Mouse (Mus musculus) adrenal gland, adult 2 months (tissue): ENCODE measurements around the gene Pdxk. TPM values are rescaled to one million over a fixed set of nuclear protein-coding genes. Genes with fewer than 3 reads are reported as not detected.
A peak's percentile ranks its signal among the peaks of the same experiment; 100 is the strongest.
"Not testable (repeated sequence)": the region's sequence is repeated elsewhere in the genome, so short reads cannot be mapped to it uniquely, and the experiment has no call there.

Experiments used
- DNase-seq: peaks from one replicate; pipeline ENCODE4 v3.0.0; 2021
- long read RNA-seq: library from polyadenylated mRNA; stranded (forward); transcript quantifications from one replicate; pipeline ENCODE4 v2.0.0, GENCODE M21; 2021
- polyA plus RNA-seq: library from polyadenylated mRNA; depleted of rRNA; stranded (reverse); fragments of >200 nt; gene quantifications from 2 replicates; pipeline ENCODE4 v1.2.3, GENCODE M21; 2012; rRNA removed
- total RNA-seq, 2 experiments: library from RNA; stranded (reverse); gene quantifications; 2 replicates each; pipeline ENCODE4 v1.2.3; 2021

Pdxk gene
- 10 to 100 TPM; 21.7 to 31.2 TPM for total RNA-seq
- polyA plus RNA-seq = 18.7 and 21.3 TPM in 2 replicates
- long read RNA-seq, full-length matches to known transcripts = 5 of 13 reads
- long read RNA-seq, partial matches to known transcripts = 0 of 13 reads
- long read RNA-seq, other reads (novel, unspliced or antisense) = 8 of 13 reads

DNA sequence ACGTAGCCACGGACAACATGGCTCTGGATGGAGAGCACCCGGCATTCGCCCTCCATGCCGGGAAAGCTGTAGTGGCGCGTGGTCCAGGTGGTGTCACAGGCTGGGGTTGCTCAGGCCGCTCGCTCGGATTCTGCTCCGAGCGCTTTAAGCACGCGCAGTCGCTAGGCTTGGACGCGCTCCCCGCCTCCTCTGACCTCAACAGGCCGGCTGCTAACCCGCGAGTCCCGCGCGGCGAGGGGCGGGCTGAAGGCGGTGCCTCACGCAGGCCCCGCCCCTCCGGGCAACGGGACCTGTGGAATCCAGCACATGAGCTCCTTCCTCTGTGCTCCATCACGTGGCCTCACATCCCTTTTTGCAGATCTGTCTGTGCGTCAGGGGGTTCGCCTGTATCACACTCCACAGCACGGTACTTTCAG lies at the start of gene Pdxk:
Pdxk (minus strand) TSS at position 184 of the 416 bp plus-strand sequence.
- DNase-seq = peak; percentile 98

DNA sequence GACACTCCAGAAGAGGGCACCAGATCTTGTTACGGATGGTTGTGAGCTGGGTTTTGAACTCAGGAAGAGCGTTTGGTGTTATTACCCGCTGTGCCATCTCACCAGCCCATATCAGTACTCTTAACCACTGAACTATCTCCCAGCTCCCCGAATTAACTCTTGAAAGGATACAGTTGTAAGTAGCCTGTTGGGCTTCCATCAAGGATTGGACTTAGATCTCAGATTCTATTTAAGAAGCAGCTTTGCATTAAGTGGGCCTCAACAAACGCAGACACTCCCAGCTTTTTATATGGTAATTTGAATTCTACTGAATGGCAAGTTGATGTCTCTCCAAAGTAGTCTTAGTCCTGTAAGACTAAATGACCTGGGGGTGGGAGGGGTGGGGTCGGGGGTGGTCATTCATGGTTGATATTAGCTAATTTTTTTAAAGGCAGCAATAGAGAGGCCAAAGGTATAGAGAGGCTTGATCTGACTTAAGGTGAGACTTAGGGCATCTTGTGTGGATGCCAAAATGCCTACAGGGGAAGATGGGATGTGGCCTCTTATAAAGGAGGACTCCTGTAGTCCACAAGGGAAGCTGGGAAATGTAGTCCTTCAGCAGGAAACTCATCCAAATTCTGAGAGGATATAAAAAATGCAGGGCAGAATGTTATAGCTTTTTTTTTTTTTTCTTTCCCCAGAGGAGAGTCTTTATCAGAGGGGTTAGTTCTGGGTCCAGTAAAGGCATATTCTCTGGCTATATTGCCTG lies 38.4 kb upstream of the Pdxk start:
- no peak for DNase-seq

DNA sequence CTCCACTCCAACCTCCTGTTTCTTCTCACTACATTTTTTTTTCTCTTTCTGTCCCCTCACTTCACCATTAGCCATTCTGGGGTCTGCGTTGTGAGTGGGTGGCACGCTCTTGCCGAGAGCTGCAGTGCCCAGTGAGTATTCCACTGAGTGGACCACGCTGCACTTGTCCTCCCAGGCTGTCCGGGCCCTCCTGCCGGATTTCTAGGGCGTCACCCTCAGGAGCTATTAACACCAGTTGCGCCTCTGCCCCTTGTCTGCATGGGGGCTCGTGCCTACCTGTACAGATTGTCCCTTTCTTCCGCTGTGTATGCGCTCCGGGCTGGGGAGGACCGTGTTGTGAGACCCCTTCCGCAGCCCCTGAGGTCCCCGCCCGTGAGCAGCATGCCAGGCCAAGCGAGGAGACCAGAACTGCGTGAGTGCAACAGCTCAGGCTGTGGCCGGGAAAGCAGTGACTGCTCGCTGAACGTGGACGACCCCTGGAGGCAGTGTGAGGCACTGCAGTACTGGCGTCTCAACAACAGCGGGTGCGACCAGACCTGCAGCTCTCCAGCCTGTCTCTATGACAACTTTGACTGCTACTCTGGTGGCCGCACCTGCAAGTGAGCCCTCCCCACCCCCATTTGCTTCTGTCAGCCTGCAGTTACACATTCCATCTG lies 22.8 kb upstream of the Pdxk start:
- DNase-seq = peak; percentile 85

DNA sequence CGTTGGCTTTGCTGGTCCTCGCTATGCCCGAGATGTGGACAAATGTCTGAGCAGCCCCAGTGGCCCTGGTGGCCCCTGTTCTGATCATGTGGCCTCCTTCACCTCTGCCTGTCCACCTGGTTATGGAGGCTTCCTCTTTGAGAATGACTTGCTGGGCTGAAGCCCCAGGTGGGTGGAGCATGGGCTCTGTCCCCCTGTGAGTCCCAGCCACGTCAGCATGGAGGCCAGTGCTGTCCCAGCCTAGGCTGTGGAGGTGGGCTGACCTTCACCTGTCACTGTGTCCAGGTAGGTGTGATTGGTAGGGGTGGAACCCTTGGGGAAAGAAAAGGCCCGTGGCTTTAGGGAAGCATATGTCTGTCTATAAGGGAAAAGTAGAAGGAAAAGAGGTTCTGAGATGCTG lies 22.1 kb upstream of the Pdxk start:
- DNase-seq = no peak

DNA sequence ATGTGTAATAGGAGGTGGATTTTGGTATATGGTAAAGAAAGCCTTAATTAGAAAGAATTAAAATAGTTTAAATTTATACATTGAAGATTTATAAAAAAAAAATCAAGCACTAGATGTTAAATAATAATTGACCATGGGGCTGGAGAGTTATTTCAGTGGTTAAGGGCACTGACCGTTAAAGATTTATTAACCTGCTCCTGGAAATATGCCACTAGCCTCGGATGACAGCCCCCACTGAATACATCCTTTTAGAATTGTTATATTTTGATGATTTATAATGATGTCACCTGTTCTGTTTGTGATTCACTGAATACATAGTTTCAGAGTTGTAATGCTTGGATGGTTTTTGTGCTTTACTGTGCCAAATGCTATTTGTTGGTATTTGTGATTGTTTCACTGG lies 20.6 kb upstream of the Pdxk start:
- DNase-seq = not testable (repeated sequence)

DNA sequence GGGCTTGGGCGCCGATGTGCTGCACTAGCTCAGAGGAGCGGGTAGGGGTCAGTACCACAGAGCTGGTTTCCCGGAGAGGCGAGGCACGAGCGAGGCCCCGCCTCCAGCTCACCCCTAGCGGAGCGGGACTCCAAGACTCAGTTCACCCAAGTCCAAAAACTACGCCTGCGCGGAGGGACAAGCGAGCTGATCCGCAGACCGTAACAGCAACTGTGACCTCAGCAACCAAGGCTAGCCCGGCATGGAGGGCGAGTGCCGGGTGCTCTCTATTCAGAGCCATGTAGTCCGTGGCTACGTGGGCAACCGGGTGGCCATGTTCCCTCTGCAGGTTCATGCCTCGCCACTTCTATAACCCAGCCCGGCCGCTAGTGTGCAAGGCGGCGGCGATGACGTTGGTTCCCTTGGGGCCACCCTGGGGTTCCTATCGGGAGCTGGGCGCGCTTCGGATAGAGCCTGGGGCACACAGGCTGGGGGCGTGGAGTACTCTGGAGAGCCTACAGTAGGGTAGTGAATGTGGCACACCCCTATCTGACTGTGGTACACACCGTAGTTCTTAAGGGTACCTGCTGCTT lies 17.2 kb upstream of the Pdxk start:
- peak; percentile 75 for DNase-seq

DNA sequence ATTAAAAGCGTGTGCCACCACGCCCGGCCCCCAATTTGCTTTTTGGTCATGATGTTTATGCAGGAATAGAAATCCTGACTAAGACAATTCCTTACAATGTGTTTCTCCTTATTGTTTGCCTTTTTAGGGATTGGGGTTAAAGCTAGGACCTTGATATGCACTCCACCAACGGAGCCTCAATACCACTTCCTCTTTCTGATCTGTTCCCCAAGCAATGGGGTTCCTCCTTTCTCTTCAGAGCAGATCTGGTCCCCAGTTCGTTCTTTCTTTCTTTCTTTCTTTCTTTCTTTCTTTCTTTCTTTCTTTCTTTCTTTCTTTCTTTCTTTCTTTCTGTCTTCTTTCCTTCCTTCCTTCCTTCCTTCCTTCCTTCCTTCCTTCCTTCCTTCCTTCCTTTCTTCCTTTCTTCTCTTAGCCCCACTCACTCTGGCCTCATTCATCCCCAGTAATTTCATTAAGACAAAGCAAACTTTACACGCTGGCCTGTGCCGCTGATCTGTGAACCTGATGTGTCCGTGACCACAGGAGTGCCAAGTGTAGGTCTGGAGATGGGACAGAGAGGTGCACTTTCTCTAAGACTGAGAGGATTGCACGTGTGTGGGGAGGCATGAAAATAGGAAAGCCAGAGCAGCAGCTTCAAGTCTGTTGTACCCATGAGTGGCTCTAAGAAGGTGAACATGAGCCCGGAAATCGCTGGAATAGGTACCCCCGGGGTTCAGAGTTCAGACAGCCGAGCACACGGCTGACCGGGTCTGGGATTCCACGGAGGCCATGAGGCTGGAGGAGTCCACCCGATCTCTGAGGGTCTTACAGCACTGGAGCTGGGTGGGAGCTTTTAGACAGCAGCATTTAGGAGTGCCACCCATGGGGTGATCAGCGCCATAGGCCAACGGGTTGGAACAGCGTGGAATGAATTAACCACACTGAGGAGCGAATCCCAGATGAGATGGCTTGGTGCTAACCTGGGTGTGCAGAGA lies 16.5 kb upstream of the Pdxk start:
- DNase-seq = no peak

DNA sequence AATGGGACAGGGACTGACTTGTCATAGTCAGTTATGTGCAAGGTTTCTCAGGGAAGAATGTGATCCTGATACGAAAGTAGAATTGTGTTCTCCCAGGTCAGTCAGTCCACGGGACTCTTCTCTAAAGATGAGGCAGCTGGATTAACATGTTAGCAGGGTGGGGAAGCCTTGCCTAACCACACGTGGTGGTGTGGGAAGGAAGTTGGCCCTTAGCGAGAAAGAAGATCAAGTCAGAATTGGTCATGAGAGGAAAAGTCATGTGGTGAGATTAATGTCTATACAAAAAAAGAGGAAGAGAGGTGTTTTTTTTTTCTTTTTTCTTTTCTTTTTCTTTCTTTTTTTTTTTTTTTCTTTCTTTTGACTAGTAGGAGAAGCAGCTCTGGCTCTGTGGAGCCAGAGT lies 12.0 kb upstream of the Pdxk start:
- no peak for DNase-seq

DNA sequence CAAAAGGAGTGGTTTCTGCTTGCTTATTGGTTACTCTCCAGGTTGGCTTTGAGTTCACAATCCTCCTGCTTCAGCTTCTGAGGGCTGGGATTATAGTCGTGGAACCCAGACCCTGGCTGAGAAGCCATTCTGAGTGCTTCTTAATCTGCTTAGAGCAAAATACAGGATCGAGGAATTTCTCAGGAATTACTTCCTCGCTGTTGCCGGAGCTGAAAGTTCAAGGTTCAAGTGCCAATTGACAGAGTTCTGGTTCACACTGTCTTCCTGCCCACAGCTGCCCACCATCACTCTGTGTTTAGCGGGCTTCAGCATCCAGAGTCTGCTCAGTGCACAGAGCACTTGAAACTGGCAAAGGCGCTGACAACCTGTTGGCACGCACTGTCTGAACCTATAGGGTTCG lies 10.0 kb upstream of the Pdxk start:
- no peak for DNase-seq

DNA sequence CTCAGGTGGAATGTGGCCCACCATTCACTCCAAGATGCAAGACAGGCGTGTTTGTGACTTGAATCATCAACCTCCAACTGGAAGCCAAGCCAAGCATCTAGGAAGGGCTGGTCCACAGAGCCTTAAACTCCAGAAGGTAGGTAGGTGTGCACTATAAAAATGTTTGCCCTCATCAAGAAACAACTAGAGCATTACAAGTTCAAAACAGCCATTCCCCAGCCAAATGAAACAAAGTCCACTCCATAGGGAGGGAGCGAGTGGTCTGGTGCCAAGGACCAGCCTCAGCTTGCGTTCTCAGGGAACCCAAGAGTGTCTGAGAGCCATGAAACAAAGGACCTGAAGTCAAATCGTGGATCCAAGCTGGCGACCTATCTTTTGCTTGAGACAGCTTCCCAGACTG lies 8.7 kb upstream of the Pdxk start:
- DNase-seq = no peak

DNA sequence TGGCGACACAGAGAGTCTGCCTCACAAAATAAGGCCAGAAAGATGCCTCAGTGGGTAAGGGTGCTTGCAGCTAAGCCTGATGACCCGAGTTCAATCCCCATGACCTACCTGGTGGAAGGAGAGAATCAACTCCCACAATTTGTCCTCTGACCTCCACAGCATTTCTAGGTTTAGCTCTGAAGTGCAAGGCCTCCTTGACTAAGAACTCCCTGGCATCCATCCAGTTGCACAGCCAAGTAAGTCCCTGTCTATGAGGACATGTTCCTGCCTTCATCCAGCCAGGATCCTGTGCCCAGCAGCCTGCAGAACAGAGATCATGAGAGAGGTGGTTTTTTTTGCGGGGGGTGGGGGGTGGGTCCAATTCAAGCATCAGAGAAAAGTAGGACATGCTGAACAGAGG lies 7.3 kb upstream of the Pdxk start:
- peak; percentile 64 for DNase-seq

DNA sequence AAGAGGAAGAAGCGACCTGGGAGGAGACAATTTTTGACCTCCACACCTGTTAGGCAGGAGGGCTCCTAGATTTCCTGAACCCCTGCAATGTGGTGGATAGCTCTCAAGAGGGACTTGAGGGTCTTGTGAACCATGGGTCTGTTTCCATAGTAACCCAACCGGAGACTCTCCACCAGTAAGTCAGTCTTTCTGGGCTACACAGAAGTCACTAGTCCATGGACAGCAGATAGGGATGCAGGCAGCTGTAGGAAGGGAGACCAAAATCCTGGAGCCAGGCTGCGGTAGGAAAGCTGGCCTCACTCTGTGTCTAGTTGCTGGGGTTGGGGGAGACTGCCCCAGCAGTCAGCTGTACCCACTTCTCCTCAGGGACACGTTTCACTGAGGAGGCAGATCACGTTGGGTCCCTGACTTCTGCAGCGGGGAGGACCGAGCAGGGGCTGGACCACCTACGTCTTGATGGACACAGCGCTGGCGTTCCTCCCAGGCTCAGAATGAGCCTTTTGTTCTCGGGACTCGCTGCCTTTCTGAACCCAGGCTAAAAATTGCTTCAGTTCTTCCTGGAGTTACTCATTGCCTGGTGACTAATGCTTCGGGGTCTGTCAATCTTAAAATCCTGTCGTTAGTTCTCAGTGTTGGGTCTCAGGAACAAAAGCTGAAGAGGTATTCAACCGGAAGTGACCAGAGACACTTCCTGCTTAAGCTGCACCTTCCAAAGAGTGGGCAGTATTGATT lies 6.0 kb upstream of the Pdxk start:
- DNase-seq = peak; percentile 57

DNA sequence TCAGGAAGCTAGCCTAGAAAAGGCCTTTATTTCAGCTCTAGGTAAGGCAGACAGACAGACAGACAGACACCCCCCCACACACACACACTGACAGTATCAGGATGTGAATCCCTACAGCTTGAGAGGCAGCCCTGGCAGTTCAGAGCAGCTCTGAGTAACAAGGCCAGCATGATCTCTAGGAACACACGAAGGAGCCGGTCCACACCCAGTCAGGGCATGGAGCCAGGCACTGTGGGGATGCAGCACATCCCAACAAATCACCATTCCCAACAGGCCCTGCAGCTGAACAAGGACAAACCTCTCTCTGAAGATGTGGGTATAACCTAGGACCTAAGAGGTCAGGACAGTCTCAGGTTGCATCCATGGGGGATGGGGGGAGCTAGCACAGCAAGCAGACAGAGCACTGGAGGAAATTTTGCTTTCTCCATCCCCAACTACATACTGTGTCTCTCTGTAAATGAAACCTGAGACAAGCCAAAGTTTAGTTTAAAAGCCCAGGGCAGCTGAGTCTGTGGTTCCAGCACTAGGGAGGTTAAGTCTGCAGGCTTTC lies 3.1 kb upstream of the Pdxk start:
- DNase-seq = peak; percentile 71

DNA sequence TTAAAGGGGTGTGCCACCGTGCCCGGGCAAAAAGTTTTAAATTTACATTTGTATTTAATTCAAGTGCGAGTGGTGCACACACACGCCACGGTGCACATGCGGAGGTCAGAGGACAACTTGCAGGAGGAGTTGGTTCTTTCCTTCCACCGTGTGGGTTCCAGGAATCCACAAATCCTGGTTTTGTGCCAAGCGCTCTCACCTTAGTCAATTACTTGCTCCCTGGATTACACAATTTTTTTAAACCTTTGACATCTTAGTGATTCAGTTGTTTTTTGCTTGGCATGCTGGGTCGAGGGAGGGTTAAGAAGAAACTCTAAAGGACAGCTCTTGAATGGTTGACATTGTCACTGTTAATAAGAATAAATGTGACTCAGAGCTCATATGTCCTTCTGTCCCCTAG lies 1.9 kb upstream of the Pdxk start:
- DNase-seq = no peak

DNA sequence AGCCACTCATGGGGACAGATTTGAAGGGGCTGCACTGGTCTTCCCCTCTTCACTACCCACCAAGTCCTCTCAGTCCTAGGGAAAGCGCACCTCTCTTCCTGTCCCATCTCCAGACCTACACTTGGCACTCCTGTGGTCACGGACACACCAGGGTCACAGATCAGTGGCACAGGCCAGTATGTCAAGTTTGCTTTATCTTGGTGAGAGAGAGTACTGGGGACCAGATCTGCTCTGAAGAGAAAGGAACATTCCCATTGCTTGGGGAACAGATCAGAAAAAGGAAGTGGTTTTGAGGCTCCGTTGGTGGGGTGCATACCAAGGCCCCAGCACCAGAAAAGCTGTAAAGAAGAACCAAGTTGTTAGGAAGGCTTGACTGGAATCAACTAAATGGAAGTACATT lies 697 bp upstream of the Pdxk start:
- no peak for DNase-seq

DNA sequence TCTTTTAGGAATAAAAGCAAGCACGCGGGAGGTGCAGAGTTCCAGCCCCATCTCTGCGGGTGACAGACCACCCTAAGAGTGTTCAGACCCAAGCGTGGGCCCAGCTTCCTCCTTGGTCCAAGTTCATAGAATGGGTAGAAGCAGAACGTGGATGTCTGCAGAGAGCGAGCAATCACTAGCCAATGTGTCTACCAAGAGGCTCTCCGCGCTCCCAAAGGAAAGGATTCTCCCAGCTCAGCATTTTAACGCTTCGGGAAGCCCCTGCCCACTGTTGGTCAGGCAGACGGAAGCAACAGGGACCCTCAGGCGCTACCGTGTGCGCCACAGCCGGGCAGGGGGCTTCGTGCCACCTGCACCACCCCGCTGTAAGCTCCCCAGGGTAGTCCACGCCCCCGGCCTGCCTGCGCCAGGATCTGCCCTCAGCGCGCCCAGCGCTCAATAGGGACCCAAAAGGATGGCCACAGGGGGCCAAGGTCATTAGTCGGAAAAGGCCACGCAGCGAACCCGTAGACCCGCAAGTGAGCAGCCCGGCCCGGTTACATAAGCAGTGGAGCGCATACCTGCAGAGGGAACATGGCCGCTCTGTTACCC lies 479 bp downstream of the Pdxk start:
- DNase-seq = no peak

DNA sequence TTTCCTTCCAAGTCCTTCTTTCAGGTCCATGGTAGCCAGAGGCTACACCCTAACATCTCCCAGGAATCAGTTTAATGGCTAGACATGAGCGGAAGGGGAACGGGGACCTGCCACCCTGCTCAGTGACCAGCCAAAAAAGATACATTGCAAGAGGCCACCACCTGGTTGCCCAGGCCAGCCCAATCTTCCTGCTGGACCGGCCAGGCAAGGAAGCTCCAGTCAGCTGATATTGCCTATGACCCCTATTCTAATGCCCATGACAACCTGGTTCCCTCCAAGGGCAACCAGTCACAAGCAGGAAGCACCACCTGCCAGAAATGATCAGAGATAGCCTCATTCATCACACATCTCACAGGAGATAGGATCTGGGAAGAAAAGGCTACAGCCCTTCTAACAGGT lies 1.0 kb downstream of the Pdxk start:
- no peak for DNase-seq

DNA sequence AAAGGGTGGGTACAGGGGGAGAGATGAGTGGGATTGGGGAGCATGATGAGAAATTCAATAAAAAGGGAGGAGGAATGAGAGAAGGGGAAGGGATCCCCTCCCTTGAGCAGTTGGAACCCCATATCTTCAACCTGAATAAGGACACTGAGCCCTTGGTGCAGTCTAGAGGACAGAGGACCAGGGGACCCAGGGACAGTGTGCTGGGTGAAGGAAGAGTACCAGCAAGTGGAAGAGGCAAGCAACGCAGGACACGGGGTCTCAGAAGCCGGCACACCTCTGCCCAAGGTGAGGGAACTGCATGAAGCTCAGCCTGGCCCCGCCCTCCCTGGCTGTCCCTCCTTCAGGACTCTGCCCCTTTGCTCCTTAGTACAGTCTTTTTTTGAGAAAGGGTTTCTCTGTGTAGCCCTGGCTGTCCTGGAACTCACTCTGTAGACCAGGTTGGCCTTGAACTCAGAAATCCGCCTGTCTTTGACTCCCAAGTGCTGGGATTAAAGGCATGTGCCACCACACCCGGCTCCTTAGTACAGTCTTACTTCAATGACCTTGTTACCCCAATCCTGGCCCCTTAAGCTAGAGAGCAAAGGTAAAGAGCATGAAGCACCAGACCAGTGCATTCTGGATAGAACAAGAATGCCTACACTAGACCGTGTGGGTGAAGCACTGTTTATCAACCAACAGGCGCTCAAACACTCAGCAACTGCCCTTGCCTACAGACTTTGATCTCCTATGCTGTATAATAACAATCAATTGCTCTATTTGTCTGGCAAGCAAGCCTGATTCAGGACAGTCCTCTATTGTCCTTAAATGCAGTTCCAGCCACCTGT lies 1.6 kb downstream of the Pdxk start:
- no peak for DNase-seq

DNA sequence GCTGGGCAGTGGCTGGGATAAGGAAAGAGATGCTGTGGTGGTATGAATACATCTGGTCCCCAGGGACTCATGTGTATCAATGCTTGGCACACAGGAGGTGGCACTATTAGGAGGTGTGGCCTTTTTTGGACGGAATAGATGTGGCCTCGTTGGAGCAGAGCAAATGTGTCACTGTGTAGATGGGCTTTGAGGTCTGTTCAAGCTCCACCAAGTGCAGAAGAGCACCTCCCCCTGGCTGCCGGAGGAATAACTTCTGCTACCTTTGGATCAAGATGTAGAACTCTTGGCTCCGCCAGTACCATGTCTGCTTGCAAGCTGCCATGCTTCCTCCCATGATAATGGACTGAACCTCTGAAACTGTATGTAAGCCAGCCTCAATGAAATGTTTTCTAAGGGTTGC lies 3.0 kb downstream of the Pdxk start:
- DNase-seq = no peak

DNA sequence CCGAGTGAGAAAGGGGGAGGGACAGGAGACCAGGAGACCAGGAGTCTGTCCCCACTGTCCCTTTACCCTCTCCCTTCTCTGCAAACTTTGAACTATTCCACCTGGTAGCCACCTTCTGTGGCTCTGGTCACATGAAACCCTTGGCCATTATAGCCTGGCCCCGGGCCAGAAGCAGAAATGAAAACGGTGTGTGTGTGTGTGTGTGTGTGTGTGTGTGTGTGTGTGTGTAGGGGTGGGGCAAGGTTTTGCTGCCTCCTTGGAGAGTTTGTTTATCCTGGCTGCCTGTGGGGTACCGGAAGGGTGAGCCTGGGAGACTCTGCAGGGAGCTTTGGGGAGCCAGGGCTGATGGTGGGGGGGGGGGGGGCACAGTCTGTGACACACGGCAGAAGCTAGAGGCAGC lies 4.3 kb downstream of the Pdxk start:
- no peak for DNase-seq
